Mouse (Mus musculus): ENCODE data around the gene Pde4b. TPM values are rescaled to one million over a fixed set of nuclear protein-coding genes. Genes with fewer than 3 reads are reported as not detected.
A peak's percentile ranks its signal among the peaks of the same experiment; 100 is the strongest.
"Not testable (repeated sequence)": the region's sequence is repeated elsewhere in the genome, so short reads cannot be mapped to it uniquely, and the experiment has no call there.

Pde4b gene
- polyA plus RNA-seq, 1 experiment from 2014 or later: 21.8 TPM

GRCm38 (mm10) chr4:102494203-102494602 lies 406.9 kb downstream of the Pde4b start:
- not testable (repeated sequence) for H3K27me3 ChIP-seq; H3K4me2 ChIP-seq; H3K27ac ChIP-seq (replicated peaks); H3K9me3 ChIP-seq; H3K9ac ChIP-seq; H3K4me3 ChIP-seq; H3K4me1 ChIP-seq (replicated peaks); H3K36me3 ChIP-seq
- WGBS: 88% methylated on average over 10 of the region's 10 CpGs
- peak; percentile 77; the same call in 1 of the 2 replicates for ATAC-seq (ENCODE audit: low read depth)

DNA sequence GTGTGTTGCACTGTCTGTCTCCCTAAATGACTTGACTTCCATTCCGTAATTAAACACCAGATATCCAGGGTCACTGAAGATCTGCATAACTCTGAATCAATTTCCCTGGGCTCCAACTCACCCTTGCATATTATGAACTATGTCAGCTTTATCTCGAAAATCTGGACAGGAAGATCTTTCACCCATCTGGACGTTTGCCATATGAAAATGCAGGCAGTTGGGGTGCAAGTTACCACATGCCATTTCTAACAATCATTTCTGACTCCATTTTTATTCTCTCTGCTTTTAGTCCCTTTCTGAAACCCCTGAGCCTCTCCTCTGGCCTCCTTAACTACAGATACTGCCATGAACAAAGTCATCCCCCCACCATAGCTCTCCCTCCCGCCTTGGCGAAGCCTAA lies 407.7 kb downstream of the Pde4b start:
- 77% methylated on average over 5 of the region's 5 CpGs for WGBS
- H3K9me3 ChIP-seq: no peaks in the 10 kb centered on the region
- H3K27me3 ChIP-seq: no peaks in the 10 kb centered on the region
- peaks cover 6% of the 10 kb centered on the region; the same call in 1 of the 2 replicates for H3K4me1 ChIP-seq (replicated peaks)
- no peak overlapping the region for H3K9ac ChIP-seq
- no peak overlapping the region for H3K4me2 ChIP-seq
- no peak for ATAC-seq (ENCODE audit: low read depth)
- no peak overlapping the region for H3K27ac ChIP-seq (replicated peaks)
- no peaks in the 10 kb centered on the region for H3K36me3 ChIP-seq
- H3K4me3 ChIP-seq: no peak overlapping the region

DNA sequence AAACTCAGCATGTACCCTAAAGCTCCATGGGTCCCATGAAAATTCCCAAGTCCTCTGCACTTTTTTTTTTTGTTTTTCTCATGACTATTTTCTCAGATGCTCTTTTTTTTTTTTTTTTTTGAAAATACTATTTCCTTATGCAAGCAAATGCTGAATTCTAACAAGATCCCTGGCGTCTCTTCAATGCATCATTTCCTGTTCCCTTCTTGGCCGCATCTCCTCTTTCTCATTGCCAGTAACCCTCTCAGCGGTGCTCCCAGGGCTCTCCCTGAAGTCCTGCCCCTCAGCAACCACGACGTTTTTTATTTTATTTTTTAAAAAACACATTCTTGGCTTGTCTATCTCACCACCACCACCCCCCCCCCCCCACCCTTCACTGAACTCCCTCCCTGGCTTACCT lies 408.1 kb downstream of the Pde4b start:
- H3K27ac ChIP-seq (replicated peaks): no peak overlapping the region
- H3K4me2 ChIP-seq: no peak overlapping the region
- no peaks in the 10 kb centered on the region for H3K36me3 ChIP-seq
- no peaks in the 10 kb centered on the region for H3K9me3 ChIP-seq
- no peaks in the 10 kb centered on the region for H3K27me3 ChIP-seq
- no peak for ATAC-seq (ENCODE audit: low read depth)
- no peak overlapping the region for H3K4me3 ChIP-seq
- 84% methylated on average over 5 of the region's 5 CpGs for WGBS
- peaks cover 6% of the 10 kb centered on the region; the same call in 1 of the 2 replicates for H3K4me1 ChIP-seq (replicated peaks)
- no peak overlapping the region for H3K9ac ChIP-seq

DNA sequence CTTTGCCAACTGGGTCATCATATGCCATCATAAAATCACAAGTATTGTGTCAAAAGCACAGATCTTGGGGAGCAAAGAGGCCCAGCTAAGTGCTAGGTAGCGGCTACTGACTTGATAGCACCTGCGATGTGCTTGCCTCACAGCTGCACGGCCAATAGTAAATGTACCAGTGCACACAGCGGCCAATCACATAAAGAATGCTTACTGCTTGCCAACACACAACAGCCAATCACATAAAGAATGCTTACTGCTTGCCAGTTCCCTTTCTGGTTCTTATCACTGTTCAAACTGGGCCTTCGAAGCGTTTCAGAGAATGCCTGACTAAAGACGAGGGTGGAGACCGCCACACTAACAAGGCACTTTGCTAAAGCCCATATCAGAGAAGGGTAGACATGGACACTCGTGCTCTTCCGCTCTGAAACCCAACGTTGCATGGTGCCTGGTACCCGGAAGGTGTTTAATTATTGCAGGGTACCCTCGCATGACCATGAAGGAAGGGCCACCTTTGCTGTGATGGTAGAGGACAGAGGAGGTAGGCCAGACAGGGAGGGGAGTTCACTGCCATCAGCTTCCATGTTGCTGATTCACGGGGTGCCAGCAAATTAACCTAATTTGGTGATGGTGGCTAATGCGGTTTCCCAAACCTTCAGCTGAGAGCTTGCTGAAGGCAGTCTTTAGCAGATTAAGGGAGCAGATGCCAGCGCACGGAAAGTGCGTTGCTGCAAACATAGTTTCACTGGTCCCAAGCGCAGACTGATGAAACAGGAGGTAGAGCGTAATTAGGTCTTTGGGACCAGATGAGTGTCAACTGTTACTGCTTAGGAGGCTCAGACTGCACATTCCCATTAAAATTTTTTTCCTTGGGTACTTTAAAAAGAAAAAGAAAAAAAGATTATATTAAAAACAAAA lies 409.2 kb downstream of the Pde4b start:
- ATAC-seq (ENCODE audit: low read depth): no peak
- Histone ChIP-seq H3K9me3 (no peaks in the 10 kb centered on the region), H3K27me3 (no peaks in the 10 kb centered on the region), H3K4me2 (no peak overlapping the region), H3K9ac (no peak overlapping the region), H3K4me1 (replicated peaks) (peaks cover 6% of the 10 kb centered on the region; the same call in 1 of the 2 replicates), H3K4me3 (no peak overlapping the region), H3K27ac (replicated peaks) (no peak overlapping the region), H3K36me3 (no peaks in the 10 kb centered on the region)
- 89% methylated on average over 20 of the region's 20 CpGs for WGBS

DNA sequence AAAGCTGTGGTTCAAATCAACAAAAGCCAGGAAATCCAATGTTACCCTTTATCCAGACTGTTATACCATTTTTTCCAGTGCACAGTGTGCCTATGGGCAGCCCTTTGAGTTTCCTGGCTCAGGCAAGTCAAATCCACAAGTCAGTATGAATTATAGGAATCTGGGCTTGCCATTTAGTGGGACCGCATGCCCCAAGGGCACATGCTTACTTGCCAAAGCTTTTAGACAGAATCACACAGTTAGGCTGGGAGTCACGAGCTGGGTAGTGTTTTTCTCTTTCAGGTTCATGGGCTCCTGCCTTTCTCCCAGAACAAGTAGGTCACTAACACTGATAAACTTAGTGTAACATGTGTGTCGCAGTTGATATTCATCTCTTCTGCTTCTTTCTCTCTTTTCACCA lies 409.9 kb downstream of the Pde4b start:
- Histone ChIP-seq H3K27ac (replicated peaks) (no peak overlapping the region), H3K9me3 (no peaks in the 10 kb centered on the region), H3K9ac (no peak overlapping the region), H3K4me1 (replicated peaks) (peaks cover 6% of the 10 kb centered on the region; the same call in 1 of the 2 replicates), H3K27me3 (no peaks in the 10 kb centered on the region), H3K36me3 (no peaks in the 10 kb centered on the region), H3K4me3 (no peak overlapping the region), H3K4me2 (no peak overlapping the region)
- ATAC-seq (ENCODE audit: low read depth): no peak
- 82% methylated on average over 3 of the region's 3 CpGs for WGBS

DNA sequence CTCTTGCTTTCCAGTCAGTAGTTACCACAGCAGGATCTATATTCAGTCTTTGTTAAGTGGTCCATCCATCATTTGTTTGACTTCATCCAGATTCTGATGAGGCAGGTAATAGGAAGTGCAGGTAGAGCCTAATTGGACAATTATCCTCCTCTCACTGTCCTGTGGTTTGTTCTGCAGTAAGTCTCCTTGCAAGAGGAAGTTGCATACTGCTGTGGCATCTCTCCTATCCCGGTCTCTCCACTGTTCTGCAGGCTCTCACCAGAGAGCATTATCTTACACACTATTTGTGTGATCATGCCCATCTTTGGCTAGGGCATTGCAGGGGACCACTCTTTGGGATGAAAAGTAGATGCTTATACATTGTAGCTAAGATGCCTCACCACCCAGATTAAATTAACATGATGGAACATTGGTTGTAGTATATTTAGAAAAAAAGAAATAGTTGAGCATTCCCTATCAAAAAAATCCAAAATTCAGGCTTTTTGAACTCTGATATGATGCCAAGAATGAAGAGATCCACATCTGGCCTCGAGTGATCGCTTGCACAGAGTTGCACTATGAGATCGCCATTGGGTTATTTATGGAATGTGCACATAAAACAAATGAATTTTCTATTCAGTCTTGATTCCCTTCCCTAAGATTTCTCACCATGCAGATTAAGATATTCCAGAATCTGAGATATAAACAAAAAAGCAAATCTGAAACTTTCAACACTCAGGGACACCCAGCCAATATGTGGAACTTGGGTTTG lies 411.0 kb downstream of the Pde4b start:
- Histone ChIP-seq H3K36me3 (no peaks in the 10 kb centered on the region), H3K4me2 (no peak overlapping the region), H3K4me3 (no peak overlapping the region), H3K27me3 (no peaks in the 10 kb centered on the region), H3K9ac (no peak overlapping the region), H3K9me3 (no peaks in the 10 kb centered on the region), H3K4me1 (replicated peaks) (no peaks in the 10 kb centered on the region), H3K27ac (replicated peaks) (no peak overlapping the region)
- ATAC-seq (ENCODE audit: low read depth): no peak
- 87% methylated on average over 4 of the region's 4 CpGs for WGBS

- 90% methylated on average over 1 of the region's 1 CpGs for WGBS
- Histone ChIP-seq H3K9me3 (no peaks in the 10 kb centered on the region), H3K4me1 (replicated peaks) (no peaks in the 10 kb centered on the region), H3K27me3 (no peaks in the 10 kb centered on the region), H3K27ac (replicated peaks) (no peak overlapping the region), H3K4me2 (no peak overlapping the region), H3K4me3 (no peak overlapping the region), H3K36me3 (no peaks in the 10 kb centered on the region), H3K9ac (no peak overlapping the region)
- ATAC-seq (ENCODE audit: low read depth): no peak
Observed at GRCm38 (mm10) chr4:102498920-102499316, 411.6 kb downstream of the Pde4b start.

DNA sequence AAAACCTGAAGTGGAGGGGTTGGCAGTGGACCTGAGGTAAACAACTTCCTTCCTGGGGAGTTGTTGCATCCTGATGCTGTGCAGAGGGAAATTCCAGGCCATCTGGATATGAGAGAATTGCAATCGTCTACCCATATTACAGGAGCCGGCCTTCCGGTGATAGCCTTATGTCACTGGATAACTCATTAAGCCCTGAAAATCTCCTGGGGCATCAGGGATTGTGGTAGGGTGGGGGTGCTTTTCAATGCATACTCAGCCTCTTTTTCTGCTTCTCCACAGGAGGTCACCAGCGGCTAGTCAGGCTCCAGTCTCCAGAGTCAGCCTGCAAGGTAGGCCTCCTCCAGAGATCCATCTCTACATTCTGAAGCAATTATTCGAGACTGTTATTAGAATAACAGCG lies 418.4 kb downstream of the Pde4b start:
- Histone ChIP-seq H3K27me3 (no peaks in the 10 kb centered on the region), H3K9ac (no peak overlapping the region), H3K4me2 (no peak overlapping the region), H3K36me3 (no peaks in the 10 kb centered on the region; the same call in 1 of the 2 replicates), H3K9me3 (no peaks in the 10 kb centered on the region), H3K4me1 (replicated peaks) (peaks cover 14% of the 10 kb centered on the region), H3K4me3 (no peak overlapping the region), H3K27ac (replicated peaks) (no peak overlapping the region)
- WGBS: 42% methylated on average over 6 of the region's 6 CpGs
- no peak for ATAC-seq (ENCODE audit: low read depth)

GRCm38 (mm10) chr4:102506376-102507280 lies 419.3 kb downstream of the Pde4b start:
- Histone ChIP-seq H3K4me1 (replicated peaks) (peaks cover 23% of the 10 kb centered on the region), H3K4me2 (no peak overlapping the region), H3K27me3 (no peaks in the 10 kb centered on the region), H3K27ac (replicated peaks) (no peak overlapping the region), H3K9ac (no peak overlapping the region), H3K9me3 (no peaks in the 10 kb centered on the region), H3K36me3 (no peaks in the 10 kb centered on the region; the same call in 1 of the 2 replicates), H3K4me3 (no peak overlapping the region)
- 74% methylated on average over 15 of the region's 15 CpGs for WGBS
- no peak for ATAC-seq (ENCODE audit: low read depth)

GRCm38 (mm10) chr4:102507344-102507743 lies 420.0 kb downstream of the Pde4b start:
- H3K9me3 ChIP-seq: no peaks in the 10 kb centered on the region
- no peaks in the 10 kb centered on the region; the same call in 1 of the 2 replicates for H3K36me3 ChIP-seq
- no peak for ATAC-seq (ENCODE audit: low read depth)
- H3K27me3 ChIP-seq: no peaks in the 10 kb centered on the region
- no peak overlapping the region for H3K27ac ChIP-seq (replicated peaks)
- 73% methylated on average over 9 of the region's 9 CpGs for WGBS
- no peak overlapping the region for H3K4me2 ChIP-seq
- H3K4me1 ChIP-seq (replicated peaks): peaks cover 29% of the 10 kb centered on the region
- no peak overlapping the region for H3K4me3 ChIP-seq
- H3K9ac ChIP-seq: no peak overlapping the region

GRCm38 (mm10) chr4:102507753-102508152 lies 420.4 kb downstream of the Pde4b start:
- H3K4me3 ChIP-seq: no peak overlapping the region
- H3K27ac ChIP-seq (replicated peaks): no peak overlapping the region
- no peak overlapping the region for H3K9ac ChIP-seq
- peaks cover 29% of the 10 kb centered on the region for H3K4me1 ChIP-seq (replicated peaks)
- no peaks in the 10 kb centered on the region; the same call in 1 of the 2 replicates for H3K36me3 ChIP-seq
- H3K9me3 ChIP-seq: no peaks in the 10 kb centered on the region
- 84% methylated on average over 2 of the region's 2 CpGs for WGBS
- no peak overlapping the region for H3K4me2 ChIP-seq
- no peaks in the 10 kb centered on the region for H3K27me3 ChIP-seq
- no peak for ATAC-seq (ENCODE audit: low read depth)

All from neural tube, embryonic 13.5 days (tissue).